Mouse (Mus musculus): ENCODE measurements at regions not wholly inside any gene's neighbourhood (a gene's known extent, or its start where the extent isn't known, plus 50 kb on each side); places are given as distances from the start of the nearest gene placed in this dataset.

GRCm38 (mm10) chr14:106217681-106218080, 111.7 kb downstream of the Trim52 start:
- no peak for TF ChIP-seq GATA1 (IDR thresholded peaks at IDR 0.05; ENCODE audit: borderline replicate concordance, low read length)
- no peak for TF ChIP-seq FLI1 (IDR thresholded peaks at IDR 0.05; ENCODE audit: low read length)

Data from megakaryocyte, embryonic 14.5 days (primary cell).